ENCODE assay signal across 13 mouse cellular contexts in genomic region chr11:59778874-59779223, GRCm38 (mm10). TPM values are rescaled to one million over a fixed set of nuclear protein-coding genes. Genes with fewer than 3 reads are reported as not detected.
A peak's percentile ranks its signal among the peaks of the same experiment; 100 is the strongest.
DNase-seq lines count a peak whose midpoint lies in the region; ATAC-seq and TF ChIP-seq lines count a peak whose summit lies in the region.
"Had no signal": no experiment of that assay in that cellular context is flagged by ENCODE, and none has a peak within 500 bp of the region (broad histone marks: within the 10 kb centered on the region; RNA-seq: fewer than 3 reads in every experiment).

No protein-coding gene starts in this region.

- peaks cover 11% of the 10 kb centered on the region for H3K4me1 ChIP-seq in heart, embryonic 11.5 days (ENCODE audit: control insufficient read depth, insufficient read depth, low read length)
- no peaks in the 10 kb centered on the region for H3K4me1 ChIP-seq in kidney, embryonic 14.5 days (ENCODE audit: control insufficient read depth, insufficient read depth, low read length)
- H3K4me1 ChIP-seq in lung, postnatal 0 days (ENCODE audit: insufficient read depth, low read depth, low read length), result peaks cover 4% of the 10 kb centered on the region; the same call in 1 of the 2 replicates
- no peaks in the 10 kb centered on the region for H3K4me1 ChIP-seq in liver, embryonic 14.5 days (replicated peaks; ENCODE audit: control insufficient read depth in 2 of 2, insufficient read depth in 2 of 2, low read length in 1 of 2)
- H3K4me1 ChIP-seq: neural tube, embryonic 12.5 days had no signal

- no peak overlapping the region for H3K9ac ChIP-seq in heart, embryonic 11.5 days (ENCODE audit: low read depth, low read length)
- no peak overlapping the region for H3K9ac ChIP-seq in kidney, embryonic 14.5 days (ENCODE audit: low read depth, low read length)
- no peak overlapping the region for H3K9ac ChIP-seq in lung, postnatal 0 days (replicated peaks; ENCODE audit: low read depth)
- no peak overlapping the region for H3K9ac ChIP-seq in liver, embryonic 14.5 days (replicated peaks)
- H3K9ac ChIP-seq: embryonic facial prominence, embryonic 13.5 days; neural tube, embryonic 12.5 days had no signal

- 60% methylated on average over 1 of the region's 1 CpGs for WGBS in heart, embryonic 11.5 days (ENCODE audit: insufficient replicate concordance)
- 75% methylated on average over 1 of the region's 1 CpGs for WGBS in kidney, embryonic 14.5 days
- WGBS in lung, postnatal 0 days, result 79% methylated on average over 1 of the region's 1 CpGs
- WGBS in liver, embryonic 14.5 days (ENCODE audit: insufficient replicate concordance), result 48% methylated on average over 1 of the region's 1 CpGs

- TF ChIP-seq EP300 in lung, postnatal 0 days (IDR thresholded peaks at IDR 0.05), result no peak
- TF ChIP-seq EP300 in liver, embryonic 14.5 days (IDR thresholded peaks at IDR 0.05; ENCODE audit: low read depth), result no peak

- H3K27me3 ChIP-seq in heart, embryonic 11.5 days (ENCODE audit: control insufficient read depth, insufficient read depth, low read length), result no peaks in the 10 kb centered on the region
- H3K27me3 ChIP-seq in kidney, embryonic 14.5 days (ENCODE audit: control insufficient read depth, insufficient read depth, low read length), result no peaks in the 10 kb centered on the region
- H3K27me3 ChIP-seq in lung, postnatal 0 days (replicated peaks; ENCODE audit: insufficient read depth, low read length), result no peaks in the 10 kb centered on the region
- H3K27me3 ChIP-seq in liver, embryonic 14.5 days (ENCODE audit: control insufficient read depth, insufficient read depth, low read length), result no peaks in the 10 kb centered on the region
- H3K27me3 ChIP-seq: embryonic facial prominence, embryonic 13.5 days; neural tube, embryonic 12.5 days had no signal

- H3K4me2 ChIP-seq in heart, embryonic 11.5 days, result no peak overlapping the region
- H3K4me2 ChIP-seq in kidney, embryonic 14.5 days (replicated peaks; ENCODE audit: low read depth, low read length), result no peak overlapping the region
- no peak overlapping the region for H3K4me2 ChIP-seq in lung, postnatal 0 days (replicated peaks; ENCODE audit: low read depth, low read length)
- H3K4me2 ChIP-seq in liver, embryonic 14.5 days (ENCODE audit: low read depth), result no peak overlapping the region
- H3K4me2 ChIP-seq: embryonic facial prominence, embryonic 13.5 days; neural tube, embryonic 12.5 days had no signal

- ATAC-seq in heart, embryonic 11.5 days (replicated peaks; ENCODE audit: insufficient number of reproducible peaks, low FRiP score, low TSS enrichment), result 0 out of 2 replicates have a peak, but pooled peaks have one; percentile 7
- peak; percentile 40; the same call in 1 of the 2 replicates for ATAC-seq in kidney, embryonic 14.5 days (ENCODE audit: low FRiP score, low TSS enrichment)
- peak; percentile 25 for ATAC-seq in lung, postnatal 0 days
- ATAC-seq in liver, embryonic 14.5 days (ENCODE audit: insufficient read depth), result peak; percentile 18; the same call in 1 of the 2 replicates
- ATAC-seq: inflammation-experienced regulatory T-cells, adult 6 months had no signal

- intact Hi-C loops in heart, postnatal 10 days (cut with DNase I), result loop anchor here (2.0 kb wide), 1 partner anchor 30 kb away; no protein-coding TSS in a partner anchor

- no peak for TF ChIP-seq CTCF in lung, postnatal 0 days (IDR thresholded peaks at IDR 0.05)
- TF ChIP-seq CTCF in liver, embryonic 14.5 days (IDR thresholded peaks at IDR 0.05; ENCODE audit: low read depth), result no peak

- no peak for DNase-seq in heart, postnatal 10 days
- DNase-seq in kidney, postnatal 4 days, result no peak
- no peak for DNase-seq in lung, postnatal 0 days (ENCODE audit: low spot score)
- DNase-seq in lung, postnatal 36 days, result no peak
- no peak for DNase-seq in liver, embryonic 14.5 days (ENCODE audit: low read depth in 3 of 3, low spot score in 3 of 3)
- no peak for DNase-seq in ovary, adult 18-20 months (ENCODE audit: low spot score)

- no peak overlapping the region for H3K27ac ChIP-seq in heart, embryonic 11.5 days (ENCODE audit: low read depth, low read length)
- no peak overlapping the region for H3K27ac ChIP-seq in kidney, embryonic 14.5 days (ENCODE audit: low read depth, low read length)
- H3K27ac ChIP-seq in lung, postnatal 0 days (ENCODE audit: low read length), result peak overlapping the region; percentile 81
- H3K27ac ChIP-seq in liver, embryonic 14.5 days, result no peak overlapping the region
- H3K27ac ChIP-seq: neural tube, embryonic 12.5 days had no signal

- H3K4me3 ChIP-seq in heart, embryonic 11.5 days (ENCODE audit: low read depth, low read length), result no peak overlapping the region
- H3K4me3 ChIP-seq in kidney, embryonic 14.5 days (ENCODE audit: low read length), result no peak overlapping the region
- H3K4me3 ChIP-seq in lung, postnatal 0 days (ENCODE audit: low read depth, low read length), result no peak overlapping the region
- no peak overlapping the region for H3K4me3 ChIP-seq in liver, embryonic 14.5 days (ENCODE audit: insufficient read depth in 1 of 2, low read depth in 2 of 2, low read length in 2 of 2)
- H3K4me3 ChIP-seq: embryonic facial prominence, embryonic 13.5 days; neural tube, embryonic 12.5 days had no signal

- peaks cover 13% of the 10 kb centered on the region for H3K36me3 ChIP-seq in heart, embryonic 11.5 days (ENCODE audit: control insufficient read depth, insufficient read depth, low read length)
- peaks cover 36% of the 10 kb centered on the region for H3K36me3 ChIP-seq in kidney, embryonic 14.5 days (ENCODE audit: control insufficient read depth, insufficient read depth, low read length)
- peaks cover 23% of the 10 kb centered on the region for H3K36me3 ChIP-seq in lung, postnatal 0 days (ENCODE audit: insufficient read depth, low read length)
- no peaks in the 10 kb centered on the region for H3K36me3 ChIP-seq in liver, embryonic 14.5 days (replicated peaks; ENCODE audit: control insufficient read depth, insufficient read depth, low read depth)

- no peaks in the 10 kb centered on the region for H3K9me3 ChIP-seq in heart, embryonic 11.5 days (replicated peaks; ENCODE audit: control insufficient read depth, low read length)
- no peaks in the 10 kb centered on the region for H3K9me3 ChIP-seq in kidney, embryonic 14.5 days (ENCODE audit: control insufficient read depth, low read length)
- H3K9me3 ChIP-seq in lung, postnatal 0 days (ENCODE audit: low read length), result no peaks in the 10 kb centered on the region
- H3K9me3 ChIP-seq in liver, embryonic 14.5 days (ENCODE audit: control insufficient read depth, low read length), result no peaks in the 10 kb centered on the region
- H3K9me3 ChIP-seq: embryonic facial prominence, embryonic 13.5 days; neural tube, embryonic 12.5 days had no signal

RNA-seq across cellular contexts. Expression of gene Pld6, which starts 8.6 kb away (rescaled TPM):
- 1.2 and 1.7 TPM in 2 replicates for polyA plus RNA-seq in heart, embryonic 11.5 days (2014; fragmentation: Nextera tagmentation; extraction: Ambion mirVana)
- 1 to 10 TPM in 1 of 2 experiments, under 1 TPM in 1; 0.82 to 1.9 TPM for total RNA-seq in heart, postnatal 10 days (2021)
- 1.3 and 1.4 TPM in 2 replicates for polyA plus RNA-seq in kidney, embryonic 14.5 days (2014; fragmentation: Nextera tagmentation; extraction: Ambion mirVana)
- 2.9 and 7.3 TPM in 2 replicates for polyA plus RNA-seq in lung, postnatal 0 days (2015; fragmentation: Nextera tagmentation; extraction: Ambion mirVana)
- polyA plus RNA-seq in liver, embryonic 14.5 days (2012; rRNA removed), result 1.9 TPM in 2 replicates
- 0.50 and 0.68 TPM in 2 replicates for polyA plus RNA-seq in liver, embryonic 14.5 days (2014; fragmentation: Nextera tagmentation; extraction: Ambion mirVana)
- total RNA-seq: megakaryocyte, adult 5-6 weeks; monocyte, adult 5-6 weeks had no signal

RNA-seq across cellular contexts. Expression of gene Flcn, which starts 31.0 kb away (rescaled TPM):
- 21.4 and 22.6 TPM in 2 replicates for polyA plus RNA-seq in heart, embryonic 11.5 days (2014; fragmentation: Nextera tagmentation; extraction: Ambion mirVana)
- total RNA-seq in heart, postnatal 10 days (2021), result 10 to 100 TPM; 33.6 to 38.1 TPM
- polyA plus RNA-seq in kidney, embryonic 14.5 days (2014; fragmentation: Nextera tagmentation; extraction: Ambion mirVana), result 18.9 and 30.2 TPM in 2 replicates
- polyA plus RNA-seq in lung, postnatal 0 days (2015; fragmentation: Nextera tagmentation; extraction: Ambion mirVana), result 55.8 and 57.4 TPM in 2 replicates
- 10.8 and 11.1 TPM in 2 replicates for polyA plus RNA-seq in liver, embryonic 14.5 days (2012; rRNA removed)
- 7.2 and 8.9 TPM in 2 replicates for polyA plus RNA-seq in liver, embryonic 14.5 days (2014; fragmentation: Nextera tagmentation; extraction: Ambion mirVana)
